Mouse (Mus musculus) kidney, adult 2 months (tissue): ENCODE measurements around the gene Acer3.

Experiments
- CTCF ChIP-seq: fragments of 200-500 bp; conservative IDR thresholded peaks from 2 replicates; pipeline ENCODE4 v1.5.1; 2011; ENCODE audit warnings: low read depth, mild to moderate bottlenecking, control low read depth, low read length, moderate library complexity, mixed read lengths; ENCODE audit not compliant: insufficient read depth, insufficient read length
- POLR2A ChIP-seq: fragments of 200-500 bp; IDR thresholded peaks from one replicate; pipeline ENCODE4 v1.6.1; 2011; ENCODE audit warnings: low read depth, low read length, control low read depth

DNA sequence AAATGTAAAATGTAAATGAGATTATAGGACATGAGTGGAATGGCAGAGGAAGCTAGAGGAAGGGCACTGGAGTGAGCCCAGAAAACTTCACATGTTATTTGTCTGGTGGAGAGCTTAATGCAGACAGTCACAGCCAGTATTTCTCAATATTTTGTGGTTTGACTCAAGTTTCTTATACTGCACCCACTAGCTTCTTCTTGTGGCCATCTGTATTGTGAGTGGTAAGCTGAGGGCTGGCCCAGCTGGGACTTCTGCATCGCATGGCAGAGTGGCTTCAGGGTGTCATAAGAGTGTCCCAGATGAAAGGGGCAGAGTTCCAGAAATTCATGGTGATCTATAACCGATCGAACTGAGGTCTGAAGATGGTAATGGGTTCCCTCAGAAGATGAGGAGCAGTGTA lies 120.6 kb downstream of the Acer3 start:
- TF ChIP-seq CTCF (no peak), POLR2A (no peak)
